Mouse (Mus musculus): ENCODE results near the gene Pex11b.

DNA sequence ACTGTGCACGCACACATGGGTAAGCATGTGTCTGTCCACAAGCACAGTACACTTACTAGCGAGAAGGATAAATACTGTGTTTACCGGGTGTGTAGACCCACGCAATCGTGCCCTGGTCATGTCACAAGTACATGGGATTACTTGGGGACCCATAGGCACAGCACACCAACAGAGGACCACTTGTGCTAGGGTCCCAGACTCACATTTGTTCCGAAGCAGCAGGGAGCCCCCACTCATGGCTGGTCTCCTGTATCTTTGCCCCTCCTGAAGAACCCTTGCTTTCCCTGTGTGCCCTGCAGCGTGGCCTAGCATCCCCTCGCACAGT, 36.1 kb upstream of the Pex11b start:
- TF ChIP-seq POLR2A (IDR thresholded peaks at IDR 0.05; ENCODE audit: extremely low read depth, insufficient read depth, low read length) (no peak), CTCF (IDR thresholded peaks at IDR 0.05; ENCODE audit: low read depth, low read length) (no peak)

Data from liver, adult 2 months (tissue).